Mouse (Mus musculus): Measurements from ENCODE around the gene Lipc.
"Not testable (repeated sequence)": the region's sequence is repeated elsewhere in the genome, so short reads cannot be mapped to it uniquely, and the experiment has no call there.

The Lipc gene

DNA sequence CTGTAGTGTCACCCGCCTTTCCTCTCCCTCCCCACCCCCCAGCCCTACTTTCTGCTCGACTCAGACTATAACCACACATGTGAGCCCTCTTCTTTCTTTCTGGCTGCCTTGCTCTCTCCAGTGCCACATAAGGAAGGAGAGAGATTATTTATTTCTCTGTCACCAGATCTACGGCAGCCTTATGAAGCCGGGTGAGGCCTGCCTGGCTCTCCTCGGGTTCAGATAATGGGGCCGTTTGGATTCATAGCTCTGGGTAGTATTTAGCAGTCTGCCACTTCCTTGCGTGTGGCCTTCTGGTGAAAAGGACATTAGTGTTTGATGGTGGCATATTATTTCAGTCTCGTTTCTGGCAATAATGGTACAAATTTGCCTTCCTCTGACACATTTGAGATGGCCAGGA lies 88.0 kb downstream of the Lipc start:
- no peak for DNase-seq (ENCODE audit: extremely low spot score, low read depth, low spot score)

DNA sequence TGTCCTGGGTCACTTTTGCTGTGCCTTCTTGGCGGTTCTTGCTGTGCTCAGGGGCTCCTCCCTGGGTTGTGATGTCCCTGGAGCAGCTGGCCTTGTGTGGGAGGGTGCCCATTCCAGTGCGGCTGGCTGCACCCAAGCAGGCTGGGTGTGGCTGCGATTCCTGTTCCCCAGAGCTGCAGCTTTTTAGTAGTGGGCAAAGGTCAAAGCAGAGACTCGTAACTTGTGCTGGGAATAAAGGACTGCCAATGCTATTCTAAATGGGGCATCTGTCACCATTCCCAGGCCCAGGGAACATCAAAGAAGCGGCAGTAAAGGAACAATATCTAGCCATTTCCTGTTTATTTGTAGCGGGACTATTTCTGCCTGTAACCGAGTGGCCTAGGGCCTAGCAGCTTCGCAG lies 88.7 kb downstream of the Lipc start:
- no peak for DNase-seq (ENCODE audit: extremely low spot score, low read depth, low spot score)

DNA sequence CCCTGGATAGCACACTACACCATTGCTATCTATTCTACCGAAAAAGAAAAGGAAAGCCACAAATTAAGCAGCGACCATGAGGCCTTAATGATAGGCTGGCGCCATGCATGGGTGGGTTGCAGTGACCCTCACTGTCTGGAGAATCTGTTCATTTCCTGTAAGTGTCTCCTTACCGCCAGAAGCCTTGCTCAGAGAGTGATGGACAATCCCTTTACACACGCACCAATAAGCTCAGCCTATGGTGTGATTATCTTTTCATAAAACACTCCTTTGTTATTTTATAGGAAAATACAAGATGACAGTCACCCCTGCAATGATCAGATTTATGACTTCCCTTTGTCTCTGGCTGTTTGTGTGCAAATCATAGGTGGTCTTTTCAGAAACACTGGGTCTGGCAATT lies 92.8 kb downstream of the Lipc start:
- DNase-seq (ENCODE audit: extremely low spot score, low read depth, low spot score), result no peak

DNA sequence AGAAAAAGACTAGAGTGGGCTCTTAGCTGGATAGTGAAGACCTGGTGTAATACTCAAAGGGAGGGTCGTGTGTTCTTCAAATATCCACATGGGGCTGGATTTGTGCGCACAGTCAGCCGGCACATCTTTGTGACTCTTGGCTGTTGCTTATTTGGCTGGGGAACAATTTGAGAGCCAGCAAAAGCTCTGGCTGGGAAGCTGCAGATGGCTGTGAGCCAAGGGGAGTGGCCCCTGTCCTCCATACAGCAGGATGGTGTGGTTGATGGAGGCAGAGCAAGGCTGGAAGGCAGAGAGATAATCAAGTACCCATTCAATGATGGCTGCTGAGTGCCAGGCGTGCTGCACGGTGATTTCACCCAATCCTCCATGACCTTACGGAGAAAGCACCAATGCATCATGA lies 96.2 kb downstream of the Lipc start:
- DNase-seq (ENCODE audit: extremely low spot score, low read depth, low spot score), result no peak

DNA sequence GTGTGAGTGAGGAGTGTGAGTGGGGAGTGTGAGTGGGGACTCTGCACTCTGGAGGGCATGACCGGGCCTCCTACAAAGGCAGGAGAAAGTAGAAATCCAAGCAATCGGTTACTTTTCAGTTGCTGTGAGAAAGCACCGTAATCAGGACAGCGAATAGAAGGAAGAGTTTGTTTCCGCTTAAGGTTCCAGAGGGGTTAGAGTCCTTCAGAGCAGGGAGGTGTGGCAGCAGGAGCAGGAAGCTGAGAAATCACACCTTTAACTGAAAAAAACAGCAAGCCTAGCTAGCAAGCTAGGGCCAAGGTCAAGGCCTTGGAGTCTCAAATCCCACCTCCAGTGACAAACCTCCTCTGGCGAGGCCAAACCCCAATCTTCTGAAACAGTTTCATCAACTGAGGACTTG lies 97.1 kb downstream of the Lipc start:
- no peak for DNase-seq (ENCODE audit: extremely low spot score, low read depth, low spot score)

DNA sequence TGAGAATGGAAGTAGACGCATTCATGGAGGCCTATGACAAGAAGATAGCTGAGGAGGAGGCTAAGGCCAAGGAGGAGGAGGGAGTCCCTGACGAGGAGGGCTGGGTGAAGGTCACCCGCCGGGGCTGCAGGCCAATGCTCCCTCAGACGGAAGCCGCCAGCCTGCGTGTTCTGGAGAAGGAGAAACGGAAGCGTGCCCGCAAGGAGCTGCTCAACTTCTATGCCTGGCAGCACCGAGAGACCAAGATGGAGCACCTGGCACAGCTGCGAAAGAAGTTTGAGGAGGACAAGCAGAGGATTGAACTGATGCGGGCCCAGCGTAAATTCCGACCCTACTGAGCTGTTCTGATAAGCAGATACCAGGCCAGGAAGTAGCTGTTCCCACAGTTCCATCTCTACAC lies 98.9 kb downstream of the Lipc start:
- not testable (repeated sequence) for DNase-seq (ENCODE audit: extremely low spot score, low read depth, low spot score)

DNA sequence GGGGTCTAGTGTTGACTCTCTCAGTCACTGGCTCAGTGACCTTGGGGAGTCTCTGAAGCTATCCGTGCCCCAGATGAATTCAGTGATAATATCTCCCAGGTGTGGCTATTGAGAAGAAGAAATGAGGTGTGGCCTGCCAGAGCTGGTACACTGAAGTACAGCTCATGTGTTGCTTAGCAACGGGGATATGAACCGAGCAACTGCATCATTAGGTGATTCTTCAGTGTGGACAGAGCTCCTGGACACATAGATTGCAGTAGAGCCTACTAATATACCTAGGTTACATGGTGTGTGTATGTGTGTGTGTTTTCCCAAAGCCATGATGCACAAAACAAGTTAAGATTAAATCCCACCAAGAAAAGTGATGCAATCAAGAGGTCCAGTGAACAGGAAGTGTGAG lies 100.5 kb downstream of the Lipc start:
- DNase-seq (ENCODE audit: extremely low spot score, low read depth, low spot score), result no peak

DNA sequence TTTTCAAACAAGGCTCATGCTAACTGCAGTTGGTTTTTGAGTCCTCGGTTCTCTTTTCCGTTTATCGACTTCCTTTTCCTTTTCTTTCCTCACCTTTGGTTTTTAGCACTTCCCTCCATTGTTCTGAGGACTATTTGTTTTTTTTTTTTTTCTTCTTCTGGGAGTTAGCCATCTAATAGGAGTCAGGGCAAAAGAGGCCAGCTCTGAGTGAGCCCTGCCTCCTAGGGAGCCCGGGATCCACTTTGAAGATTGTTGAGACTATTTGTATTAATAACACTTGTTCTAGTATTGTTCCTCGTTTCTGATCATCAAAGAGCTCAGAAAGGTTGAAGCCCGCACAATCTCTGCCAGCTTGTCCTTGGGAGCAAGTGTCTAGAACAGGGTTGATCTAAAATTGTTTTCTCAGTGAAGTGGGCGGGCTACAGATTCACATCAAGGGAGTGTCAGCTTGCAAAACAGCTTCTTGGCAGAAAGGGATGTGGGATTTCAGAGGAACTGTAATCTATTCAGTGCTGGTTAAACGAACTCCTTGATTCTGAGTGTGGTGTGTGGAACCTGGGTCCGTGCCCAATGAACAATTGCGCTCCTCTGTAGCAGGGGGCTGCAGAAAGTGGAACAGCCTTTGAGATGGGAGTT lies 103.8 kb downstream of the Lipc start:
- DNase-seq (ENCODE audit: extremely low spot score, low read depth, low spot score), result no peak

DNA sequence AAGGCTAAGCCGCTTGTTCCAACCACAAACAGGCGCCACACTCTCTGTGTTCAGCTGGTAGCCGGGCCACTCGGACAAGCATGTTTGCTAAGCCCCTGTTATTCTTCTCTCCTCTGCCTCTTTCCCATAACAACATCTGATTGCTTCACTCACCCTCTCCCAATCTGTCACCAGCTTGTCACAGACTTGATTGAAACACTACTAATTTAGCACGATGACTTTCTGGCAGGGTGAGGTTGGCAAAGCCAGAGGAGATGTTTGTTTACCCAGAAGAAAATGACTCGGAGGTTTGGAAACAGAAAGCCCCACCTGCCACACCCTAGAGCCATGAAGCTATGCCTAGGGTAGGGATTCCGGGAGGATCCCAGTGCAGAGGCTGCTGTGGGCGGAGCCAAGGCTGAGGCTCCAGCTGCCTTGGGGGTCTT lies 104.4 kb downstream of the Lipc start:
- DNase-seq (ENCODE audit: extremely low spot score, low read depth, low spot score), result no peak

DNA sequence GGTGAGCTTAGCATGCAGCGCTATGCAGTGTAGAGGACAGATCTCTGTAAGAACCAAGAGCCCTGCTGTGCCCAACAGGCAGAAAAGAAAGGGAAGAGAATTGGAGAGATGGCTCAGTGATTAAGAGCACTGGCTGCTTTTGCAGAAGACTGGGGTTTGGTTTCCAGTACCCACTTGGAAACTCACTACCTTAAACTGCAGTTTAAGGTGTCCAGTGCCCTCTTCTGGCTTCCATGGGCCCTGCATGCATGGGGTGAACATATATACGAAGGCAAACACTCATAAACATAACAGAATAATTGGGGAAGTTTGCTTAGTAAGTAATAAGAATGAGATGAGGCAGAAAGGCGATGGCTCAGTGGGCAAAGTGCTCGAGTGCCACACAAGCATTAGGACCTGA lies 108.8 kb downstream of the Lipc start:
- DNase-seq (ENCODE audit: extremely low spot score, low read depth, low spot score), result no peak

DNA sequence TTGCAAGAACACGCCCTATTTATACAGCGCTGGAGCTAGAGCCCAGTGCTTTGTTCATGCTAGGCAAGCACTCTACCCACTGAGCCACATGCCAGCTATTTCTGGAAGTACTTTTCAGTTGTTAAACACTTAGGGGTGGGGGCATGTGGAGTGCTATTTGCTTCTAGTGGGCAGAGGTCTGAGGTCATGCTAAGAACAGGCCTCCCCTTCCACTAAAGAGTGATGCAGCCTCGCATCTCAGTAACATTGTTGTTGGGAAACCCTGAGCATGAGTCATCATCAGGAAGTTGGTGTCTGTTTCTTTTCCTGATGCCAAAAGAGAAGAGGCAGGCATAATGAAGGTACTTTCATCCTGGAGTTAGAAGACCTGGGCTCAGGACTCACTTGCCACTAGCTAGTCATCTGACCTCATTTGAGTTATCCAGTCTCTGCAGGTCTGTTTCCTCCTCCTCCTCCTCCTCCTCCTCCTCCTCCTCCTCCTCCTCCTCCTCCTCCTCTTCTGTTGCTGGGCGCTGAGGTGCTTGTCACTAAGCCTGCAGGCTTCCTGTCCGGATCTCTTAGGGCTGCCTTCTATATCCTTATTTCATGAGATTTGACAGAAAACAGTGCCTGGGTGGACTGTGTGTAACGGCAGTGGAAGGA lies 109.6 kb downstream of the Lipc start:
- DNase-seq (ENCODE audit: extremely low spot score, low read depth, low spot score), result no peak

DNA sequence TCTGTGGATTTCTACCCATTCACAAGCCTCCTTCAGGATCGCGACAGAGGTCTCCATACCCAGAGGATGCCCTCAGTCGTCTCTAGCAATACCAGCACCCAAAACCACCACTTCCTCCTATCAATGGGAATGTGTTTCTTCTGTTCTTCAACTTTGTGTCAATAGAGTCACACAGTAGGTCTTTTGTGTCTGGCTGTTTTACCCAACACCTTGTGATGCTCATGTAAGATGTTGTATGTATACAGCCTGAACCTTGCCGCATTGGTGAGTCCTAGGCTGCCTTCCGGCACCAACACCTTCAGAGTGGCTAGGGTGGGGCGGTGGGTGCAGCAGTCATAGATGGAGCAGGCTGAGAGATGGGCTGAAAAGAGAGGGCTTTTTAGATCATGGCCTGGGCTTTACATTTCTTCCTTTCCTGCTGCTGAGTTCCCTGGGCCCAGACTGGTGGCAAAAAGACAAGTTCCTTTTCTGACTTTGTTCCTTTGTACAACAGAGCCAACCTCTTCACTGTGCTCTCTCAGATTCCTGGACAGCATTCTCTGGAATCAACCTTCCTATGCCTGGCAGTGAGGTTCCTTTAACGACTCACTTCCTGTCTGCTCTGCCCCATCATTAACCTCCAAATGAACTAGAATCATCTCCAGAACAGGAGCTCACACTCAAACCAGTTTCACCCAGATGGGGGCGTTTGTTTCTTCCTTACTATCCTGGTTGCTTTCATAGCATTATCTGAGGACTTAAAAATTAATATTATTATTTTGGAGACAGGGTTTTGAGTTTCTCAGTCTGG lies 110.4 kb downstream of the Lipc start:
- DNase-seq (ENCODE audit: extremely low spot score, low read depth, low spot score), result no peak

DNA sequence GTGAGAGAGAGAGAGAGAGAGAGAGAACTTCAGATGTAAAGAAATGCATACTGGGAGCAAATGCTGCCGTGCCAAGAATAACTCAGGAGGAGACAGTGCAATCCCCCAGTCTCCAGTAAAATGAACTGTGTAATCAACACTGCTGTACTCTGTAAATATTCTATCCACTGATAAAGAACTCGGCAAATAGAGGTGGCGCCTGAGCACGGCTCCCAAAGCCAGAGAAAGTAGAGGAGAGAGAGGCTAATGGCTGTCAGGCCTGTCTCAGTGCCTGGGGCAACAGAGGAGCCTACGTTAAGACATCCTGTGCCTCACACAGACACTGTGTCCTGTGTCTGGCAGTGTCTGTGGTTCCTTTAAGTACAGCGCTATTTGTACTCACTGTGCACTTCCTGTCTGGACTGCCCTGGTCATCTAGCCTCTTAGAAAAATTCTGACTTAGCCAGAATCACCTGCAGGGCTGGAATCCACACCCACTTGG lies 111.1 kb downstream of the Lipc start:
- no peak for DNase-seq (ENCODE audit: extremely low spot score, low read depth, low spot score)

DNA sequence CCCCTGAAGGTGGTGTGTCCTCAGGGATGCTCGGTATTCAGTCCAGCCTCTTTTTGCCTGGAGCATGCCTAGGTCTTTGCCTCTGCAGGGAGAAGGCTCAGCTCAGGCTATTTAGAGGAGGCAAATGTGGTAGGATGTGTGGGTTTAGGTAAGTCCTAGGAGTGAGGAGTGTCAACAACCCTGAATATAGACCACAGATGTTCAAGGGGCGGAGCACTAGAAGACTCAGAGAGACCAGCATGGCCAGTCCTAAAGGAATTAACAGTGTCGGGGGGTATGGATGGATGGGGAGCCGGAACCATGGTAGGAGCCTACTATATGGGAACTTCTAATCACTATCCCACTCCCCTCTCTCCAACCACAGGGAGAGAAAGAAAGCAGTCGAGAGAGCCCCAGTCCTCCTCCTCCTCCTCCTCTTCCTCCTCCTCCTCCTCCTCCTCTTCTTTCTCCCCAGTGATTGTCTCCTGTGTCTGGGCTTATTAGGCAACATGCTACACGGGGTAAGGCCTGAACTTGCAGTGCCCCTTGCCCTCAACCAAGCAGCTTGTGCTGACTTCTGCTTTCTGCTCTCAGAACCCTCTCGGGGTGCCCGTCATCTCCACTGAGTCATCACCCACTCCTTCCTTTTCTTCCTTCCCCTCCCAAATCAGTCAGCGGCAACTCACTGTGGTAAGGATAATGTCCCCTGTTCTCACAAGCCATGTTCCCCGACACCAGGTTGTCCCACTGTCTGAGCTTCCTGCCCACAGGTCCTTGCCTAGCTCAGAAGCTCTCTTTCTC lies 113.7 kb downstream of the Lipc start:
- DNase-seq (ENCODE audit: extremely low spot score, low read depth, low spot score), result no peak

DNA sequence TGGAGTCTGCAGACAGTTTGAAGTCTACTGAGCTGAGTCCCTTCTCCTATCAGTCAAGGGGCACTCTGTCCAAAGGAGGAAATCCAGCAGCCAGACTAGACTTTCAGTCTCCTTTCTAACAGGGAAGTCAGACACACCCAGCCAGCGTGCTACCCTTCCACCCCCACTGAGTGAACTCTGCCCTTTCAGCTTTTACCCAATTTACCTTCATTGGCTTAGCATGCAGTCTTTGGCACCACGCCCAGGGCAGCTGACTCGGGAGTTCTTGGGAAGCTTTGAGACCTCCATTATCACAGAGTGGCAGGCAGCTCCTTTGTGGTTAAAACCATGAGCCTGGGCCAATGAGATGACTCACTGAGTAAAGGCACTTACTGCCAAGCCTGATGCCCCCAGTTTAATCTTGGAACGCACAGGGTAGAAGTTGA lies 117.3 kb downstream of the Lipc start:
- no peak for DNase-seq (ENCODE audit: extremely low spot score, low read depth, low spot score)

DNA sequence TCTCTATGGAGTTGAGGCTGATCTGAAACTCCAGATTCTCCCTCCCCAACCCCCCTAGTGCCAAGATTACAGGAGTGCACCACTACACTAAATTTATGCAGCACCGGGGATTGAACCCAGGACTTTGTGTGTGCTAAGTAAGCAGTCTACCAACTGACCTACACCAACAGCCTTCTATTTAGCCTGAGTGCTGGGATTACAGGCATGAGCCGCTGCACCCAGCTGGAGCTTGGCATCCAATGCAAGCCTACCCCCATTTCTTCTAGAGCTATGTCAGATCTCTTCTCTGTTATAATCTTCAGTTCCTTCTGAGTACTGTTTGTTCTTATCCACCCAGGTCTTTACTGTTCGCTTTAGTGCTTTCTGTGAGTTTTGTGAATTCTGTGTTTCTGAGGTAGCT lies 117.8 kb downstream of the Lipc start:
- no peak for DNase-seq (ENCODE audit: extremely low spot score, low read depth, low spot score)

DNA sequence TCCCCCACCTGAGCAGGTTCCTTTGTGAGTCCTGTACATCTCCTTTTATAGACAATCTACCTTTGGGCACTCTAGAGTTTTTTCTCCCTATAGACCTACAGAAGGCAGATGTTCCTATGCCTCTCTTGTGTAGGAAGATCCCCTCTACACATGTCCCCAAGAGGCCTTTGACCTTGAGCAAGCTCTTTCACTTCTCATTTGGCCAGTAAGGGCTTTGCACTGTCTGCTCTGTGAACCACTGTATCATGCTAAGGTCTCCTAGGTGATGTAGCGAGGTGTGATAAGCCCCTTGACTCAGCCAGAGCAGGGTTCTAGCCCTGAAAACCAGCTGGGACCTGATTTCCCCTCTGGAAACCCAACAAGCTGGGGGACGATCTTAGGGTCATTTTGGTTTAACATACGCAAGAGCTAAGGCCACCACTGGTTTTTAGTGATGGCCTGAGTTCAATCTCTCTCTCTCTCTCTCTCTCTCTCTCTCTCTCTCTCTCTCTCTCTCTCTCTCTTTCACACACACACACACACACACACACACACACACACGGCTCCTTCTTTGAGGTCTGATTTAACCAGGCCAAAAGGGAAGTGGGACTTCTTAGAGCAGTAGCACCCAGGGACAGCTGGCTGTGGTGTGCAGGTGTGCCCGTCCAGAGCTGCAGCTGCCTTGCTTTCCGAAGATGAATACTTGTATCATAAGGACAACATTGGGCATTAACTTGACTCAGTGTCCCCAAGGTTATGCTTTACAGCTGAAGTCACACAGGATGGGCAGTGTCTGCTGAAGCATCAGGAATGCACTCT lies 118.7 kb downstream of the Lipc start:
- DNase-seq (ENCODE audit: extremely low spot score, low read depth, low spot score), result no peak

DNA sequence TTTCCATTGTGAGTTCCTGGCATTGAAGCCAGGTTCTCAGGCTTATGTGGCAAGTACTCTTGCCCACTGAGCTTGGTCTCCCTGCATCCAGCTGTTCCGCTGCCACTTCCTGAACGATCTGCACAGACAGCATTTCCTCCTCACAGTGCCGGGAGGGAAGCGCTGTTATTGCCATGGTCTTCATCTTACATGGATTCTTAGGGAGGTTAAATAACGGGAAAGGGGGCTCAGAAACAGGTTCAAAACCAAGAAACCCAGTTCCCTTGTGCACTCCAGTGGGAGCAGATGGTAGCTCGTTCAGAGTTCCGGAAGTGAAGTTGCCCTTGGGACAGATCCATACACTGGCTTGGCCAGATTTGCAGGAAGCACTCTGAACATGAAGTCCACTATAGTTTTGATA lies 119.8 kb downstream of the Lipc start:
- DNase-seq (ENCODE audit: extremely low spot score, low read depth, low spot score), result no peak

DNA sequence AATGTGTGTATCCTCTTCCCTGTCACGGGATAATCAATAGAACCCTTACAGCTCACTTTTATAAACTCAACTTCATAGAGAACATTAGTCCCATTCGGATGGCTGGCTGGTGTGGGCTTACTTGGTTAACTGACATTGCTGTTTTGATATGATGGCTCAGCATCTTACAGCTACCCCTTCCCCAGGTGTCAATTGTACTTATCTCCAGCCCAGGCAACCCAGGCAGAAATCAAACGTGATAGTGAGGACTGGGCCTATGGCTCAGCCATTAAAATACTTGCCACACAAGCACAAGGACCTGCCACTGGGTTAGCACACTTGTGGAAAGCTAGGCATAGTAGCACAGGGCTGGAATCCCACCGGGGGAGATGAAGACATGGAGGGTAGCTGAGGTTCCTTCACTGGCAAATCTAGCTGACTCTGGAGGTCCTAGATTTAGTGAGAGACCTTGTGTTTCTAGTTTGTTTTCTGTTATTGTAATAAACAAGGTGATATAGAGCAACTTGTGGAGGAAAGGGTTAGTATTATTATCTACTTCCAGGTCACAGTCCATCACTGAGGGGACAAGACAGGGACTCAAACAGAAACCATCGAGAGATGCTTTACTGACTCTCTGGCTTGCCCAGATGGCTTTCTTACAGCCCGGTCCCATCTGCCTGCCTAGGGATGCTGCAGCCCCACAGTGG lies 121.0 kb downstream of the Lipc start:
- DNase-seq (ENCODE audit: extremely low spot score, low read depth, low spot score), result no peak

All from hindlimb bud, embryonic 11.5 days (tissue).